Mouse (Mus musculus) limb, embryonic 13.5 days (tissue): ENCODE results near the gene Rbfox2. TPM values are rescaled to one million over a fixed set of nuclear protein-coding genes. Genes with fewer than 3 reads are reported as not detected.
"Not testable (repeated sequence)": the region's sequence is repeated elsewhere in the genome, so short reads cannot be mapped to it uniquely, and the experiment has no call there.

Experiments used
- ATAC-seq: fragments of 200-750 bp; cut with Nextera tagmentation; 2 replicates; pipeline ENCODE4 v1.8.0; 2017; ENCODE audit warnings: low read depth, moderate number of reproducible peaks, moderate TSS enrichment; ENCODE audit not compliant: low FRiP score
- H3K27ac ChIP-seq: fragments of 300-500 bp; sonication (generic); 2 replicates; pipeline ENCODE4 v1.5.1; 2015; ENCODE audit warnings: inconsistent platforms, mild to moderate bottlenecking, moderate library complexity
- H3K27me3 ChIP-seq: fragments of 300-500 bp; sonication (generic); 2 replicates; pipeline ENCODE4 v1.6.1; 2015; ENCODE audit warnings: mild to moderate bottlenecking, inconsistent platforms
- H3K36me3 ChIP-seq: fragments of 300-500 bp; sonication (generic); 2 replicates; pipeline ENCODE4 v1.6.1; 2015; ENCODE audit warnings: inconsistent platforms, mild to moderate bottlenecking, moderate library complexity
- H3K4me1 ChIP-seq: fragments of 300-500 bp; sonication (generic); 2 replicates; pipeline ENCODE4 v1.6.1; 2015; ENCODE audit warnings: inconsistent platforms
- H3K4me2 ChIP-seq: fragments of 300-500 bp; sonication (generic); replicated peaks from 2 replicates; pipeline ENCODE4 v1.6.1; 2015; ENCODE audit warnings: inconsistent platforms, mild to moderate bottlenecking, moderate library complexity
- H3K4me3 ChIP-seq: fragments of 300-500 bp; sonication (generic); 2 replicates; pipeline ENCODE4 v1.5.1; 2015; ENCODE audit warnings: moderate library complexity, mild to moderate bottlenecking, inconsistent platforms
- H3K9ac ChIP-seq: fragments of 300-500 bp; sonication (generic); 2 replicates; pipeline ENCODE4 v1.6.1; 2015; ENCODE audit warnings: mild to moderate bottlenecking, inconsistent platforms
- H3K9me3 ChIP-seq: fragments of 300-500 bp; sonication (generic); 2 replicates; pipeline ENCODE4 v1.6.1; 2016; ENCODE audit warnings: inconsistent platforms
- WGBS: fragments of 180-500 bp; shearing (Covaris S2); methylation state at CpG from one replicate; pipeline ENCODE4 v1.1.7; 2015; 5-methylcytosine and 5-hydroxymethylcytosine counted together
- polyA plus RNA-seq: library from polyadenylated mRNA; unstranded; fragments of >200 nt; fragmentation: Nextera tagmentation; extraction: Ambion mirVana; gene quantifications from 2 replicates; pipeline ENCODE4 v1.2.1, GENCODE M21; 2015

Gene Rbfox2
- polyA plus RNA-seq, 1 experiment from 2014 or later = 83.1 TPM

- Histone ChIP-seq H3K9me3 (no peaks in the 10 kb centered on the region), H3K4me1 (peaks cover 56% of the 10 kb centered on the region), H3K4me2 (no peak overlapping the region), H3K27ac (peak overlapping the region; percentile 39; the same call in 1 of the 2 replicates), H3K27me3 (no peaks in the 10 kb centered on the region), H3K9ac (peak overlapping the region; percentile 39; the same call in 1 of the 2 replicates), H3K4me3 (no peak overlapping the region), H3K36me3 (peaks cover 6% of the 10 kb centered on the region; the same call in 1 of the 2 replicates)
- 32% methylated on average over 7 of the region's 7 CpGs for WGBS
- no peak for ATAC-seq
Measured at GRCm38 (mm10) chr15:77291471-77291870, 15.3 kb downstream of the Rbfox2 start.

- Histone ChIP-seq H3K4me2 (no peak overlapping the region), H3K27ac (no peak overlapping the region), H3K9me3 (no peaks in the 10 kb centered on the region), H3K27me3 (no peaks in the 10 kb centered on the region), H3K36me3 (peaks cover 6% of the 10 kb centered on the region; the same call in 1 of the 2 replicates), H3K9ac (no peak overlapping the region), H3K4me3 (no peak overlapping the region), H3K4me1 (peaks cover 56% of the 10 kb centered on the region)
- no peak for ATAC-seq
- 76% methylated on average over 2 of the region's 2 CpGs for WGBS
Measured at GRCm38 (mm10) chr15:77290352-77290751, 16.5 kb downstream of the Rbfox2 start.

- peaks cover 47% of the 10 kb centered on the region for H3K4me1 ChIP-seq
- WGBS = 93% methylated on average over 1 of the region's 1 CpGs
- H3K9ac ChIP-seq = no peak overlapping the region
- H3K36me3 ChIP-seq = no peaks in the 10 kb centered on the region
- no peak overlapping the region for H3K27ac ChIP-seq
- no peak overlapping the region for H3K4me2 ChIP-seq
- H3K9me3 ChIP-seq = no peaks in the 10 kb centered on the region
- H3K4me3 ChIP-seq = no peak overlapping the region
- ATAC-seq = no peak
- no peaks in the 10 kb centered on the region for H3K27me3 ChIP-seq
Measured at GRCm38 (mm10) chr15:77280130-77280529, 26.7 kb downstream of the Rbfox2 start.

DNA sequence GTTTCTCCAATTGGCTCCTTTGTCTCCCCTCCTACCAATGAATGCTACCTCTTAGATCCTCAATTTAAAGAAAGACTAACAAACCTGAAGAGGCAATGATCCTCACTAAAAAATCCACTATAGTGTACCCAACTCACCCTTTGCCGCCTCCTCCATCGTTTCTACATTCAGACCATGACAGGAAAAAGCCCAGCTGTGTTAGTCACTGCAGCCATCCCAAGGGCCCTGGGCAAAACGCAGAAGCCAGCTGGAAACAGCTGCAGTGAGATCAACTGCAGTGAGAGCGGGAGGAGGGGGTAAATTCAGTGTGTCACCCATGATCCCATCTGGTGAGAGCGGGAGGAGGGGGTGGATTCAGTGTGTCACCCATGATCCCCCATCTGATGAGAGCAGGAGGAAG lies 28.0 kb downstream of the Rbfox2 start:
- H3K4me2 ChIP-seq = no peak overlapping the region
- no peak overlapping the region for H3K4me3 ChIP-seq
- peaks cover 60% of the 10 kb centered on the region for H3K4me1 ChIP-seq
- ATAC-seq = no peak
- H3K9me3 ChIP-seq = no peaks in the 10 kb centered on the region
- H3K27ac ChIP-seq = no peak overlapping the region
- H3K9ac ChIP-seq = no peak overlapping the region
- no peaks in the 10 kb centered on the region for H3K36me3 ChIP-seq
- no peaks in the 10 kb centered on the region for H3K27me3 ChIP-seq
- 48% methylated on average over 5 of the region's 5 CpGs for WGBS

DNA sequence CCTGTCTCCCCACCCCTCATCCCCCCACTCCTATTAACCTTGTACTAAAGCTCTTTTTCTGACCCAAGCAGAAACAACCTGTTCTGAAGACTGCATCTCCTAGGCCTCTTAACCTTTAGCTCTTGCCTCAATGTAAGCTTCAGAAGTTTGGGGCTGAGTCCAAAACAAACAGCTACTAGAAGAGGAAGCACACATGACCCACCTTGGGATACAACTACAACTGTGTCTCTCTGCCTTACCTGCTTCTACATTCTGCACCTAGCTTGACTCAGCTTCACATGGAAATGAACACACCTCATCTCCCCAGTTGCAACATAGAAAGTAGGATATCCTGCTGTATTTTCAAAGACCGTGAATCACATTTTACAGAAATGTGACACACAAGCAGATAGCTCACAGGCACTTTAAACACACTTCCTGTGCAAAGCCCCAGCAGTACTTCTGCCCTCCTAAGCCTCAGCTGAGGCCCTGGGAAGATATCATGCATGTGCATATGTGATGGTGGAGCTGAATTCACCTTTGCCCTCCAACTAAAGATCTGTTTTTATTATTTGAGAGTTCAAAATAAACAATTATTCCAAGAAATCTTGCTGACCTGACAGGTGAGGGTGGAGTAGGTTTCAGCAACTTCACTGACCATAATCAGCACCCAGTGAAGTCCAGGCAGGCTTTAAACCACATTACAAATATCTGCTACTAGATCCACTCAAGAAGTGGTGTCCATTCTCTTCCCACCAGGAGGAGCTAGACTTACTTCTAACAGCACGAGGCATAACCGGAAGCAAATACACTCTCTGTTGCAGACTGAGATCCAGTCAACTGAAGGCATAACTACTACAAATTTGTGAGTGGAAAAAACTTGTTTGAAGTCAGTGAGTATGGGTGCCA lies 29.7 kb downstream of the Rbfox2 start:
- no peak overlapping the region for H3K4me2 ChIP-seq
- H3K27me3 ChIP-seq = no peaks in the 10 kb centered on the region
- no peak overlapping the region for H3K4me3 ChIP-seq
- H3K4me1 ChIP-seq = peaks cover 66% of the 10 kb centered on the region
- 67% methylated on average over 3 of the region's 3 CpGs for WGBS
- no peak overlapping the region; the same call in 1 of the 2 replicates for H3K27ac ChIP-seq
- no peaks in the 10 kb centered on the region for H3K9me3 ChIP-seq
- no peak for ATAC-seq
- no peak overlapping the region for H3K9ac ChIP-seq
- H3K36me3 ChIP-seq = no peaks in the 10 kb centered on the region

DNA sequence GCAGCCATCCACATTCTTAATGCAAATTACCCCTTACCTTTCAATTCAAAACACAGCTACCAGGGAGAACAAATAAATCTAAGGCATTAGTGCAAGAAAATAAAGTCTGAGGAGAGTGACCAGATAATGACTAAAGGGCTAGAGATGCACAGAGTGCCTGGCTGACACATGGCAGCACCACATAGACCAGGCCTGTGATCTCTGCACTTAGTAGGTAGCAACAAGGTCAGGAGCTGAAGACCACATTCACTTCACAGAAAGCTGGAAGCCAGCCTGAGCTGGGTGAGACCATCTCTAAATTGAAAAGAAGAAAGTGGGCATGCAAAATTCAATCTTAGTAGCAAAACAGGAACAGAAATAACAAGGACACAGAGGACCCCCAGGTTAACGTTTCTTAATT lies 30.5 kb downstream of the Rbfox2 start:
- peaks cover 63% of the 10 kb centered on the region for H3K4me1 ChIP-seq
- H3K36me3 ChIP-seq = no peaks in the 10 kb centered on the region
- H3K9me3 ChIP-seq = no peaks in the 10 kb centered on the region
- ATAC-seq = no peak
- WGBS = 76% methylated on average over 1 of the region's 1 CpGs
- H3K27ac ChIP-seq = no peak overlapping the region
- no peak overlapping the region for H3K4me2 ChIP-seq
- no peaks in the 10 kb centered on the region for H3K27me3 ChIP-seq
- no peak overlapping the region for H3K4me3 ChIP-seq
- H3K9ac ChIP-seq = no peak overlapping the region

DNA sequence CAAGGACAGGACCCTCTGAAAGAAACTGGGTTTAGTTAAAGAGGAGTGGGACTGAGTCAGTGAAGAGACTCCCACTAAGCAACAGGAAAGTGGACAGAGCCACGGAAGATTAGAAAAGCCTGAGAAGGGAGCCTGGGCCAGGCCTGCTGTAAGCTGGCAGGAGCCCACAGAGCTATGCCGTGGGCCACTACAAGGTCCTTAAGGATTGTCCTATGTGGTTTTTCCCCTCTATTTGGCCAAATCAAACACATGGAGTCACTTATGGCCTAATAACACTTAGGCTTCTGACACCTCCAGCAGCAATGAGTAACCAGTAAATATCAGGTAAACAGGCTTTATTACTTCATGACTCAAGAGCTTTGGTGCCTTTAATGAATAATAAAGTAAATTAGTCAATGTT lies 31.2 kb downstream of the Rbfox2 start:
- no peak overlapping the region for H3K27ac ChIP-seq
- no peak overlapping the region for H3K4me2 ChIP-seq
- no peak overlapping the region for H3K4me3 ChIP-seq
- no peaks in the 10 kb centered on the region for H3K27me3 ChIP-seq
- H3K9ac ChIP-seq = no peak overlapping the region
- 33% methylated on average over 2 of the region's 2 CpGs for WGBS
- no peak for ATAC-seq
- peaks cover 56% of the 10 kb centered on the region for H3K4me1 ChIP-seq
- H3K36me3 ChIP-seq = no peaks in the 10 kb centered on the region; the same call in 1 of the 2 replicates
- no peaks in the 10 kb centered on the region for H3K9me3 ChIP-seq

DNA sequence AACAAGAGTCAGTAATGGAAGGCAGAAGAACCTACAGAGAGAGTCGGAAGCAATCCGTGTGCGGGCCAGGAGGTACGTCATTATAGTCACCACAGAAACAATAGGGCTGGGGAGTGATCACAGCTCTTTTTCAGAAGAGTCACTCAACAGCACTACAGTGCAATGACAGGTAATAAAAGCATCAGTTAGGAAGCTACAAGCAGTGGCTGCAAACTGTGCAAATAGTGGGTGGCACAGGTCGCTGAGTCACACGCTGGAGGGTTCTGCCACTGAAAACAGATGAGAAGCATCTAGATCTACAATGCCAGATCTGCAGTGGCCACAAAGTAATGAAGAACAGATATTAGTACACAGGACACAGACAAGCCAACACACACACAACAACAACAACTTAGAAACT lies 32.9 kb downstream of the Rbfox2 start:
- peaks cover 56% of the 10 kb centered on the region for H3K4me1 ChIP-seq

DNA sequence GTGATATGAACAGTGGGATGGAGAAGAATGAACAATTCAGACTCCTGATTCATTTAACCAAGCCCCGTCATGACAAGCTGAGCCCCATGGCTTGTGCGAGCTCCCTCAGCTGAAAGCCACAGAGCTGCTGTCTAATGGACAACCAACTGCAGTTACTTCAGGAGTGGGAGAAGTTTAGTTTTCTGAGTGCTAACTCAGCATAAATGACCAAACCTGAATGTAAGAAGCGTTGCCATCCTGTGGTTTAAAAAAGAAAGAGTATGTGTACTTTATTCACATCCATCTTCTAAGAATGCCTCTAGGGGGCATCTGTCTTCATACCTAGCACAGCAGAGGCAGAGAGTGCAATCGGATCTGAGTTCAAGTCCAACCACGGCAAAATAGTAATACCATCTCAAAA lies 35.5 kb downstream of the Rbfox2 start:
- Histone ChIP-seq H3K27me3 (no peaks in the 10 kb centered on the region), H3K27ac (no peak overlapping the region), H3K9ac (no peak overlapping the region), H3K4me2 (no peak overlapping the region), H3K4me3 (no peak overlapping the region), H3K36me3 (no peaks in the 10 kb centered on the region; the same call in 1 of the 2 replicates), H3K4me1 (peaks cover 57% of the 10 kb centered on the region), H3K9me3 (no peaks in the 10 kb centered on the region)
- WGBS = 92% methylated on average over 5 of the region's 5 CpGs
- no peak for ATAC-seq

More for the DNA sequence above, 32.9 kb downstream of the Rbfox2 start:
- Histone ChIP-seq H3K4me3 (no peak overlapping the region), H3K36me3 (no peaks in the 10 kb centered on the region; the same call in 1 of the 2 replicates), H3K4me2 (no peak overlapping the region), H3K27ac (no peak overlapping the region), H3K27me3 (no peaks in the 10 kb centered on the region), H3K9ac (no peak overlapping the region), H3K9me3 (no peaks in the 10 kb centered on the region)
- no peak for ATAC-seq
- WGBS = 67% methylated on average over 6 of the region's 6 CpGs

- H3K9me3 ChIP-seq, ATAC-seq, H3K4me3 ChIP-seq, H3K27me3 ChIP-seq, H3K4me2 ChIP-seq, H3K9ac ChIP-seq, H3K36me3 ChIP-seq, H3K27ac ChIP-seq: not testable (repeated sequence)
- peaks cover 52% of the 10 kb centered on the region for H3K4me1 ChIP-seq
- WGBS = 89% methylated on average over 1 of the region's 1 CpGs
Measured at GRCm38 (mm10) chr15:77269496-77269895, 37.3 kb downstream of the Rbfox2 start.

- H3K4me1 ChIP-seq = peaks cover 42% of the 10 kb centered on the region
- H3K4me3 ChIP-seq = no peak overlapping the region
- no peaks in the 10 kb centered on the region; the same call in 1 of the 2 replicates for H3K36me3 ChIP-seq
- ATAC-seq = no peak
- no peaks in the 10 kb centered on the region for H3K27me3 ChIP-seq
- H3K27ac ChIP-seq = peak overlapping the region; percentile 1; the same call in 1 of the 2 replicates
- H3K9me3 ChIP-seq = no peaks in the 10 kb centered on the region
- no peak overlapping the region for H3K9ac ChIP-seq
- H3K4me2 ChIP-seq = no peak overlapping the region
- 73% methylated on average over 3 of the region's 3 CpGs for WGBS
Measured at GRCm38 (mm10) chr15:77268415-77268814, 38.4 kb downstream of the Rbfox2 start.

- no peak overlapping the region for H3K4me3 ChIP-seq
- H3K9ac ChIP-seq = no peak overlapping the region
- no peaks in the 10 kb centered on the region for H3K27me3 ChIP-seq
- no peaks in the 10 kb centered on the region for H3K36me3 ChIP-seq
- H3K27ac ChIP-seq = no peak overlapping the region
- H3K4me1 ChIP-seq = peaks cover 37% of the 10 kb centered on the region
- H3K4me2 ChIP-seq = no peak overlapping the region
- H3K9me3 ChIP-seq = no peaks in the 10 kb centered on the region
- 55% methylated on average over 4 of the region's 4 CpGs for WGBS
- no peak for ATAC-seq
Measured at GRCm38 (mm10) chr15:77265318-77265717, 41.5 kb downstream of the Rbfox2 start.
